Mouse (Mus musculus) heart, adult 10 weeks (tissue): Measurements from ENCODE around the gene Csf2. TPM values are rescaled to one million over a fixed set of nuclear protein-coding genes. Genes with fewer than 3 reads are reported as not detected.

Experiments
- polyA plus RNA-seq: library from polyadenylated mRNA; stranded (reverse); fragments of 350-450 nt; fragmentation: Illumina TruSeq; extraction: RNeasy Lipid Tissue Mini Kit (QIAGEN cat#74804); gene quantifications from one replicate; pipeline ENCODE4 v1.2.3, GENCODE M21; 2014; ENCODE audit warnings: low read depth, low replicate concordance

Gene Csf2
- polyA plus RNA-seq, result not detected

GRCm38 (mm10) chr11:54248940-54249717 lies at the start of gene Csf2:
Gene Csf2, minus strand, starts transcription at chr11:54249667.

DNA sequence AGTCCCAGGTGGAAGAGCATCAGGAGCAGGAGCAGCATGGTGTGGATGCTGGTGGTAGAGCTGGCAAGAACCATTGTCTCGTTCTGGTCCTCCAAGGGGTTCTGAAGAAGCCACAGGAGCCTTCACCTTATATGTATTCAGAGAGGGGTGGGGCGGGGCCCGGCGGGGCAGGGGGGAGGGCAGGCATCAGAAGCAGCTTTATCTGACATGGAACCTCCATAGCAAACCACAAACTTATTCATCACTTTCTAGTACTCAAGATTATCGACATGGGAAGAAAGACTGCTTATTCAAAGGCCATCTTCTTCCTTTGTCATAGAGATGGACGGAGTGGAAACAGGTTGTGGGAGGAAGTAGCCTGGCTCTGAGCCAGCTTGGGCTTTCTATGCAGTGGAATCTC lies 17.7 kb upstream of the Csf2 start, which contains the start of gene Il3:
Il3 (minus strand) TSS at position 101 of the 400 bp plus-strand sequence.

Other genes starting within 250 kb of the Csf2 start
- 5.7 TPM for gene Slc22a4, start 221.6 kb downstream of the Csf2 start, polyA plus RNA-seq
- 35.0 TPM for gene Pdlim4, start 180.7 kb downstream of the Csf2 start, polyA plus RNA-seq
- gene P4ha2, start 149.6 kb downstream of the Csf2 start, polyA plus RNA-seq, result 62.3 TPM
- not detected for gene Il3, start 17.6 kb upstream of the Csf2 start, polyA plus RNA-seq
- gene Acsl6, start 54.1 kb upstream of the Csf2 start, polyA plus RNA-seq, result 9.0 TPM
- gene Meikin, start 121.0 kb upstream of the Csf2 start, polyA plus RNA-seq, result not detected
- gene Fnip1, start 188.5 kb upstream of the Csf2 start, polyA plus RNA-seq, result 26.2 TPM